Mouse (Mus musculus) spleen, adult 18-20 months (tissue): ENCODE measurements around the gene Lcn2.

Source experiments
- DNase-seq, 2 experiments: peaks; one replicate each; pipeline ENCODE4 v3.0.0; 2022; ENCODE audit warnings: mixed read lengths in 2 of 2

The Lcn2 gene

GRCm38 (mm10) chr2:32342039-32342438, 46.0 kb downstream of the Lcn2 start:
- no peak for DNase-seq

DNA sequence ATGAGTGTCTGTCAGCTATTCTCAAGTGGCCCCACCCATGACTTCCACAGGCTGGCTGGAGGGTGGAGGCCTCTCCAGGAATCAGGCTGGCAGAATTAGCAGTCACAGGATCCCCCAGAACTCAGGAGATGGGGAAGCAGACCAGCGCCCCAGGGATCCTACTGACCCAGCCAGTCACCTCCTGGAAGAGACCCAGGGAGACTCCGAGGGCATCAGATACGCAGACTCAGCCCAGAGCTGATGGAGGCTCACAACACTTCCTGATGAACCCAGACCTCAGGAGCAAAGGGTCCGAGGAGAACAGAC, 46.5 kb downstream of the Lcn2 start:
- DNase-seq = no peak

- DNase-seq = no peak
These were observed 47.0 kb downstream of the Lcn2 start for GRCm38 (mm10) chr2:32340836-32341633.

DNA sequence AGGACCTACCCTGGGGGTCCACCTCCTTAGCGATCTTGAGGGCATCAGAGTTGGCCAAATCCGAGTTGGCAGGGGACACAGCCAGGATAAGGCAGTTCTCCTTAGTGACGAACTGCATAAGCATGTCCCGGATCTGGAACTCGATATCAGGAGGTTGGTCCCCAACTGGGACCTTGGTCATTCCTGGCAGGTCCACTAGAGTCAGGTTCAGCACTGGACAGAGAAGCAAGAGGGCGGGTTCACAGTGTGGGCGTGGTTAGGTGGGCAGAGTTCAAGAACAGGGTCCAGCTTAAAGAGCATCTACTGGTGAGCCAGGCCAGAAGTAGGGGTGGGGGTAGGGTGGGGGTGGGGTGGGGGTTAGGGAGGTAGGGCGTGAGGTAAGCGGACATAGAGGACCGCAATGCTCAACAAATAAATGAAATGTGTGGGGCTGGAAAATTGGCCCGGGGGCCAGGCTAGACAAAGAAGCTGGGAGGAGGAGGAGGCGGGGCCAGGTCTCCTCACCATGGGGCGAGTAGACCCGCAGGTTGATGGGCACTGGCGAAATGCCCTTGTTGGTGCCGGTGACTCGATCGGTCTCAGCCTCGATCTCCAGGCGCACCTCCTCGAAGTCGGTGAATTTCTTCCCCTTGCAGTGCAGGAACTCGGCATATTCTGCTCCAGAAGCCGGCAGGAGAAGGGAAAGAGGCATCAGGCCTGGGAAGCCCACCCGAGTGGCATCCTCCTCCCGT, 48.0 kb downstream of the Lcn2 start:
- DNase-seq = no peak

GRCm38 (mm10) chr2:32335888-32336287, 52.2 kb downstream of the Lcn2 start:
- no peak for DNase-seq
